Mouse (Mus musculus) embryonic fibroblast, embryonic 13.5 days (primary cell): ENCODE measurements at regions not wholly inside any gene's neighbourhood (a gene's known extent, or its start where the extent isn't known, plus 50 kb on each side); places are given as distances from the start of the nearest gene placed in this dataset.
"Not testable (repeated sequence)": the region's sequence is repeated elsewhere in the genome, so short reads cannot be mapped to it uniquely, and the experiment has no call there.

Experiments
- H3K27ac ChIP-seq: 2 replicates; pipeline ENCODE4 v1.5.1; 2012; ENCODE audit warnings: low read length, control low read depth, inconsistent platforms; ENCODE audit not compliant: insufficient read depth
- H3K4me1 ChIP-seq: 2 replicates; pipeline ENCODE4 v1.6.1; 2011; ENCODE audit warnings: low read length; ENCODE audit not compliant: control insufficient read depth, insufficient read depth
- H3K4me3 ChIP-seq: 2 replicates; pipeline ENCODE4 v1.5.1; 2011; ENCODE audit warnings: mild to moderate bottlenecking, control low read depth, low read length; ENCODE audit not compliant: insufficient read depth
- CTCF ChIP-seq: IDR thresholded peaks from 2 replicates; pipeline ENCODE4 v1.5.1; 2011; ENCODE audit warnings: mild to moderate bottlenecking, control low read depth, low read length, moderate library complexity, borderline replicate concordance; ENCODE audit not compliant: insufficient read depth
- POLR2A ChIP-seq: IDR thresholded peaks from 2 replicates; pipeline ENCODE4 v1.6.1; 2011; ENCODE audit warnings: low read depth, mild to moderate bottlenecking, control low read depth, low read length, moderate library complexity

DNA sequence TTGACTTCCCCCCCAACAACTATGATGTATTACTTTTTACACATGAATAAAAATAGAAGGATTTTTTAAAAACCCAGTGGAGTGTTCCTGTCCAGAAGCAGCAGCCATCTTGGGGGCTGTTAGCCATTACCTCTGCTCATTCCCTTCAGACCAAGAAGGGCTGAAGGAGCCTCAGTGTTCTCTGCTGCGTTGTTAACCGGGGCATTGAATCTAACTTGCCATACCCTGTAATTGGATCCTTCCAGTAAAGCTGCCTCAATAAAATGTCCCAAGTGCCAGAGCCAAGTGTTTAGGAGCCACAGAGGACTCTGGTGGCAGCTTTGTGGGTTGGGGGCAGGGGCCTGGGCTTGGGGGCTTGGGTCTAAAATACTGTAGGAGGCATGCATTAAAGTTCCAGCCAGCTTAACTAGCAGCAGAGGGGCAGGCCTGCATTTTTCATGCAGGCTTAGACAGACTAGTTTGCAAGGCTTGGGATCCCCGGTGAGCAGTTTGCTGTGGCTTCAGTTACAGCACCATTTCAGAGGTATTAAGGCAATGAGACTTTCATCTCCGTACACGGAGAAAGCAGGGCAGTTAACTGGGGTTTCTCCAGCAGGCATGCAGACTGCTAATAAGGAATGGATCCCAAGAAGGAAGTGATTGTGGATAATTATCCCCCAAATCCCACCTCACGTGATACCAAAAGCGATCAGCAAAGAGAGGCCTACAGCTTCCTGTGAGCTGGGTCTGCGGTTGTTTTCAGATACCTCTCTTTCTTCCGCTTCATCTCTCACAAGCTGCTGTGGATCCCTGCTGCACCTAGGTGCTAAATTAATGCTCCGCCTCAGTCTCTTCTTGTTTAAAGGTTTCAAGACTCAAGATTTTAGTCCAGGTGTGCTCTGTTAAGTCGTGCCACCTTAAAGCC is 462.4 kb upstream of the Clint1 start:
- no peak for TF ChIP-seq CTCF
- no peak for TF ChIP-seq POLR2A
- Histone ChIP-seq H3K27ac (no peak overlapping the region), H3K4me1 (no peaks in the 10 kb centered on the region), H3K4me3 (no peak overlapping the region)

DNA sequence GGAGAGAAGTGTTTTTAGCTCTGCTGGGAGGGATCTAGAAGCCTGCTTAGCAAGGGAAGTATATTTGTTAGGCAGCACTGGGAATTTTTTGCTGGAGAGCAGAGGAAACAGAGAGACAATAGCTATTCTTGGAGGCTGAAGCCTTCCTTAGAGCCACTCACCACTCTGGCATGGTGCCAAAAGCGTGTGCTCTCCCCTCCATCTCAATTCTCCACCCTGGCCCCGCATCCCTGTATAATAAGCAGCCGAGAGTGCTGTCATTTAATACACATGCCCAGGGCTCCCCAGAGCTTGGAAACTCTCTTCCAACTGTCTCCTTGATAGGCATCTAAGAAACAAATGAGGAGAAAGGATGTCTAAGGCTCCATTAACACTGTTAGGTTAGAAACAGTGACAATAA is 455.8 kb upstream of the Clint1 start:
- Histone ChIP-seq H3K27ac (no peak overlapping the region), H3K4me3 (no peak overlapping the region), H3K4me1 (no peaks in the 10 kb centered on the region)
- TF ChIP-seq POLR2A (no peak), CTCF (no peak)

DNA sequence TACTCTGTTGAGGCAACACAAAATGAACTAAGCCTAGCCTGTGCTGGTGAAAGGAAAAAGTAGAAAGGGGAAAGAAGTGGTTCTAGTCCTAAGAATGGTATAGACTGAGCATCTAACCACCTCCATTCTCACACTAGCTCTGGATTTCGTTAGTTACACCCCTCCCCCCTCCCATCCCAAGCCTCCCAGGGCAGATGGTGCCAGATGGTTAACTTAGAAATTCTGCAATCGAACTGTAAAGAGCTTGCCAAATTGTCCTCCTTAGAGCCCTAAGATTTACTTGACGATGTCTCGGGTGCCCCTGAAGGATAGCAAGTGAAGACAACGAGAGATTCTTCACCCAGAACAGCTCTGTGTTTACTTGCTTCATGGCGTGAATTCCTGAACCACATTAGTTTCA is 453.7 kb upstream of the Clint1 start:
- TF ChIP-seq CTCF (no peak), POLR2A (no peak)
- no peak overlapping the region for H3K4me3 ChIP-seq
- H3K27ac ChIP-seq: no peak overlapping the region
- no peaks in the 10 kb centered on the region for H3K4me1 ChIP-seq

DNA sequence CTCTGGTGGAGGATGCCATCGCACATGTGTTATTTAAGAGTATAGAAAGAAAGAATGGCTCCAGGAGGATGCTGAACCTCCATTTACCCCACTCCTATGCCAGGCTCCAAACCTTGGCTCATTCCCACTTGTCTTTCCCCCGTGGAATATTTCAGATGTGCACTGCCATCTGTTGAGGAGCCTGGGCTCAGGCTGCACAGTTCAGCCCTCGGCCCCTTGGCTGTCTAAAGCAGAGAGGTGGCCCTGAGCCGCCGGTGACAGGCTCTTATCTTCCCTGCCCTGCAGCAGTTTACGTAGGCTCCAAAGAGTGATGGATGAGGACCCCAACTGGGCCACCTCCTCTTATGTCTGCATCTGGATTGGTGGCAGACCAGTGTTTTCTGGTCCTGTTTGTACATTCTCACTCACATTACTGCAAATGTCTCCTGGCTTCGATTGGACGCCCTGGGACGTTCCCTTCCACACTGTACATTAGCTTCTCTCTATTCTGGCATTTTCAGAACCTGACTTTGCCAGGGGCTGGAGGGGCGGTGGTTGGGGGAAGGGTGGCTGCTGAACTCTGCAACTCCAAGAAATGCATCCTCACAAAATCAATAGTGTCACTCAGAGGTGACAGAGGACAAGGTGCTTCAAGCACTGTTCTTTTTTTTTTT is 447.3 kb upstream of the Clint1 start:
- no peak overlapping the region for H3K27ac ChIP-seq

DNA sequence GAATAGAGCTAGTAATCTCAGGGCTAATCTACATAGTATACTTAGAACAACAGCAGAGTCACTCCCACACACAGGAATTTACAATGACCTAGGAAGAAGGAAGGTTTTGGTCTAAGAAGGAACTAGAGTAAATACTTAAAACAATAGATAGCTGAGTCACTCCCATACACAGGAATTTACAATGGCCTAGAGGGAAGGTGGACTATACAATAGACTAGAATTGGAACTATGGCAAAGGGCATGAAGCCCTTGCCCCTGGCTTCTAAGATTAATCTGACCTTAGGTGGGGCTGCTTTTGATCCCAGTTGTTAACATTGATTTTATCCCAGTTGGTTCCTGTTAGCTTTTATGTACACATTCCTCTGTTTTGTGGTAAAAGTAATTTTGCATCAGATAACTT is 427.8 kb upstream of the Clint1 start:
- not testable (repeated sequence) for H3K4me1 ChIP-seq, H3K4me3 ChIP-seq

More for the DNA sequence above, 447.3 kb upstream of the Clint1 start:
- TF ChIP-seq CTCF: no peak
- H3K4me1 ChIP-seq: no peaks in the 10 kb centered on the region
- H3K4me3 ChIP-seq: no peak overlapping the region

DNA sequence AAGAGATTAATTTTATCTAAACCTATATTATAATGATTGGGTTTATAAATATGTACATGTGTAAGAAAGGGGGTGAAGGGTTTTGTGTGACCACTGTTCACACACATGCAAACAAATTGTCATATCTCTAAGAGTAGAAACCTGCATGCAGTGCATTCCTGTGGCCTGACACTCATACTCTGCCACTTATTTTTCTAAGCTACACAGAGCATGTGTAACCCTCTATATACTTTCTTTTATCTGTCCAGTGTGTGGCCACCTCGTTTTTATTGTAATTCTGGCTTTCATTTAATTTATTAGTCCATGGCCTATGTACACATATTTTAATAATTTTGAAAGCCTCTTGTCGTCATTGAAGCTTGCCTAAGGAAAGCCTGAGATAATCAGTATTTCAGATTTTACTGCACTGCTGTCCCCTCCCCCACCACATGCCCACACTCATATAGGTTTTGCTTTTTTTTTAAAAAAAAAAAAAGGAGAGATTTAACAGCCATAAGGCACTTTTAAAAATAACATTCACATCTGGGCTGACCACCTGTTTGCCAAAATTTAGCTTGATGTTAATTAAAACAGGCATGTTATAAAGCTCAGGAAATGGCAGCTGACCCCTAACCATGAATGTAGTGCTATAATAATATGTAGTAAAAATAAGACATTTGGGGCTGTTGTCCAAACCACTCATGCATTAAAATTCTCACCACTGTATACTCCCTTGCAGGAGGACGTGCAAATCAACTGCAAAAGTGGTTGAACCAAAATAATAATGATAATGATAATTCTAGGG is 410.7 kb upstream of the Clint1 start:
- TF ChIP-seq POLR2A (no peak), CTCF (no peak)
- Histone ChIP-seq H3K27ac (no peak overlapping the region), H3K4me3 (no peak overlapping the region), H3K4me1 (0 out of 2 replicates have a peak, but pooled peaks cover 3% of the 10 kb centered on the region)

More for the DNA sequence above, 427.8 kb upstream of the Clint1 start:
- H3K27ac ChIP-seq: not testable (repeated sequence)

DNA sequence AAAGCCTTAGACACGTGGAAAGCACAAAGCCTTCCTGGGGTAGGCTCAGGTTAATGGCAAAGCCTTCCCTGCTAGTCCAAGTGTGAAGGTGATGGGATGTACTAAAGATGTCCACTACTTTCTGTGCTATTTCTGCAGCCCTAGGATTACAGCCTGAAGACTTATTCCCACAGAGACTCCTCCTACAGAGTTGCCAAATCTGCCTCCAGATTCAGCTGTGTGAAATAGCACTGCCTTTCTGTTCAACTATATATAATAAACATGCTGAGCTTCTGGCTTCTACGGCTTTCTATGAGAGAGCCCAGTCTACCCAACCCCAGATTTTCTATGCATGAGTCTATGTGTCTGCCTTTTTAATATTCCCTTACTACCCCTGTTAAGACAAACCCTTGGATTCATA is 405.3 kb upstream of the Clint1 start:
- TF ChIP-seq CTCF: no peak
- TF ChIP-seq POLR2A: no peak
- Histone ChIP-seq H3K4me3 (no peak overlapping the region), H3K27ac (no peak overlapping the region), H3K4me1 (0 out of 2 replicates have a peak, but pooled peaks cover 3% of the 10 kb centered on the region)

DNA sequence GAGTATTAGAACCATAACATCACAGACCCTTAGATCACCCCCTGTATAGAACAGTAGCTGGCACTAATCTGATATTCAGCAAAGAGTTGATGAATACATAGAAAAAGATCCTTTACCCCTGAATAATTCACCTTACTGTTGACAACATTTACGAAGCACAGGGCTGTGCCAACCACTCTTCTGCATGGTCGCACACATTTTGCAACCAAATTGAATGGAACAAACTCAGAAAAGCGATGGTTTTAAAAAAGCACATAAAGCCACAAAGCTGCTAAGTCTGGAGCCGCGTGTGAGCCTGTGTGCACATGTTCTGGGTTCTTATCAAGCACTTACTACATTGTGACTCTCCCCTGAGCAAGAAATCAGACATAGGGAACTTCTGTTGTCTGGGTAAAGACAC is 397.6 kb upstream of the Clint1 start:
- H3K27ac ChIP-seq: no peak overlapping the region
- no peak for TF ChIP-seq POLR2A
- TF ChIP-seq CTCF: no peak
- no peaks in the 10 kb centered on the region for H3K4me1 ChIP-seq
- H3K4me3 ChIP-seq: no peak overlapping the region

DNA sequence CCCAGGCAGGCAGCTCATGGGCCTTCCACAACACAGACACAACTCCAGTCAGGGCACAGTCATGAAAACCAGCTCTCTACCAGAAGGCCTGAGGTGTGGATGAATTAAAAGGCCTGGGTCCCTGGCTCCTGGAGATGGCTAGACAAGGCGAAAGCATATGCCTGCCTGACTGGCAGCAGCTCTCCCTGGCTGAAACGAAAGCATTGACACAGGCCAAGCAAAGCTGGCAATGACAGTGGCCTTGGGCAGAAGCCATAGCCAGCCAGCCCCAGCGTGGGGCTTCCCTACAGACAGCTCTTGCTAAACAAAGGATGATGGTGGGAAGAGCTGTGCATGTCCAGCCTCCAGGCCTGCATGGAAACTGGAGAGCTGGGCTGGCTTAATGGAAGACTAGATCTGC is 396.9 kb upstream of the Clint1 start:
- Histone ChIP-seq H3K27ac (no peak overlapping the region), H3K4me3 (no peak overlapping the region), H3K4me1 (no peaks in the 10 kb centered on the region)
- no peak for TF ChIP-seq POLR2A
- no peak for TF ChIP-seq CTCF

DNA sequence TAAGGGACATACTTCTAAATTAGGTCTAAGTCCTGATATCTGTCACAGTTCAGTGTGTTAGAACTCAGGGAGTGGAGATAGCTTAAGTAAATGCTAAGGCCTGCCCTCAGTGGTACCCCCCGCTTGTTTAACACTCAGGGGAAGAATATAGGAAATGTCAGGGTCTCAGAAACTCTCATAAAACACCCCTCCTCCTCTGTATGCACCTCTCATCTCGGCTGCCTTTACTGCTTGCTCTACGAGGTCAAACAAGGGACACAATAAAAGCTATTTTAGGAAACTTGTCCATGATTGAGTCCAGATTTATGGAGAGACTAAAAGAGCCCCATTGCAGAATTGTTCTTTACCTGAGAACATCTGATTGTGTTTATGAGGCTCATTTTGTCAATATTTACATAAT is 395.1 kb upstream of the Clint1 start:
- Histone ChIP-seq H3K4me3 (no peak overlapping the region), H3K4me1 (no peaks in the 10 kb centered on the region)
- no peak for TF ChIP-seq CTCF
- no peak for TF ChIP-seq POLR2A

More for the DNA sequence above, 395.1 kb upstream of the Clint1 start:
- no peak overlapping the region for H3K27ac ChIP-seq
